Mouse (Mus musculus): Measurements from ENCODE around the gene Tmtc4.

Tmtc4 gene

GRCm38 (mm10) chr14:122903923-122904351 is 79.9 kb downstream of the Tmtc4 start:
- no peak for DNase-seq (ENCODE audit: extremely low spot score, low read depth, low spot score)

GRCm38 (mm10) chr14:122902884-122903283 is 81.0 kb downstream of the Tmtc4 start:
- DNase-seq (ENCODE audit: extremely low spot score, low read depth, low spot score) = no peak

- no peak for DNase-seq (ENCODE audit: extremely low spot score, low read depth, low spot score)
Measured at GRCm38 (mm10) chr14:122902136-122902535, 81.7 kb downstream of the Tmtc4 start.

- DNase-seq (ENCODE audit: extremely low spot score, low read depth, low spot score) = no peak
Measured at GRCm38 (mm10) chr14:122901715-122902114, 82.1 kb downstream of the Tmtc4 start.

- no peak for DNase-seq (ENCODE audit: extremely low spot score, low read depth, low spot score)
Measured at GRCm38 (mm10) chr14:122901177-122901576, 82.7 kb downstream of the Tmtc4 start.

- DNase-seq (ENCODE audit: extremely low spot score, low read depth, low spot score) = no peak
Measured at GRCm38 (mm10) chr14:122900679-122901078, 83.2 kb downstream of the Tmtc4 start.

GRCm38 (mm10) chr14:122898550-122898949 is 85.3 kb downstream of the Tmtc4 start:
- DNase-seq (ENCODE audit: extremely low spot score, low read depth, low spot score) = no peak

GRCm38 (mm10) chr14:122896106-122896505 is 87.7 kb downstream of the Tmtc4 start:
- DNase-seq (ENCODE audit: extremely low spot score, low read depth, low spot score) = no peak

GRCm38 (mm10) chr14:122891470-122891968 is 92.3 kb downstream of the Tmtc4 start:
- no peak for DNase-seq (ENCODE audit: extremely low spot score, low read depth, low spot score)

GRCm38 (mm10) chr14:122888480-122888872 is 95.4 kb downstream of the Tmtc4 start:
- no peak for DNase-seq (ENCODE audit: extremely low spot score, low read depth, low spot score)

- DNase-seq (ENCODE audit: extremely low spot score, low read depth, low spot score) = no peak
Measured at GRCm38 (mm10) chr14:122887702-122888479, 95.9 kb downstream of the Tmtc4 start.

- DNase-seq (ENCODE audit: extremely low spot score, low read depth, low spot score) = no peak
Measured at GRCm38 (mm10) chr14:122887278-122887677, 96.6 kb downstream of the Tmtc4 start.

- DNase-seq (ENCODE audit: extremely low spot score, low read depth, low spot score) = no peak
Measured at GRCm38 (mm10) chr14:122885893-122886292, 97.9 kb downstream of the Tmtc4 start.

GRCm38 (mm10) chr14:122883821-122884584 is 99.8 kb downstream of the Tmtc4 start:
- no peak for DNase-seq (ENCODE audit: extremely low spot score, low read depth, low spot score)

GRCm38 (mm10) chr14:122883410-122883806 is 100.4 kb downstream of the Tmtc4 start:
- DNase-seq (ENCODE audit: extremely low spot score, low read depth, low spot score) = no peak

- DNase-seq (ENCODE audit: extremely low spot score, low read depth, low spot score) = no peak
Measured at GRCm38 (mm10) chr14:122882795-122883409, 100.9 kb downstream of the Tmtc4 start.

GRCm38 (mm10) chr14:122882201-122882639 is 101.6 kb downstream of the Tmtc4 start:
- no peak for DNase-seq (ENCODE audit: extremely low spot score, low read depth, low spot score)

- no peak for DNase-seq (ENCODE audit: extremely low spot score, low read depth, low spot score)
Measured at GRCm38 (mm10) chr14:122881699-122882098, 102.1 kb downstream of the Tmtc4 start.

- DNase-seq (ENCODE audit: extremely low spot score, low read depth, low spot score) = no peak
Measured at GRCm38 (mm10) chr14:122880291-122880690, 103.5 kb downstream of the Tmtc4 start.

- DNase-seq (ENCODE audit: extremely low spot score, low read depth, low spot score) = no peak
Measured at GRCm38 (mm10) chr14:122877787-122878186, 106.0 kb downstream of the Tmtc4 start.

- no peak for DNase-seq (ENCODE audit: extremely low spot score, low read depth, low spot score)
Measured at GRCm38 (mm10) chr14:122876723-122877122, 107.1 kb downstream of the Tmtc4 start.

Data from hindlimb bud, embryonic 11.5 days (tissue).